Mouse (Mus musculus) thymus, adult 2 months (tissue): Measurements from ENCODE around the gene Fam219b.

Source experiments
- CTCF ChIP-seq: fragments of 200-500 bp; IDR thresholded peaks from 2 replicates; pipeline ENCODE4 v1.5.1; 2012; ENCODE audit warnings: mild to moderate bottlenecking, control low read depth, low read length, moderate library complexity, borderline replicate concordance; ENCODE audit not compliant: control insufficient read depth, poor library complexity, insufficient read depth; ENCODE audit errors: extremely low read depth
- POLR2A ChIP-seq: fragments of 200-500 bp; IDR thresholded peaks from 2 replicates; pipeline ENCODE4 v1.6.1; 2012; ENCODE audit warnings: mild to moderate bottlenecking, low read length, control low read depth, moderate library complexity; ENCODE audit not compliant: control insufficient read depth, poor library complexity, insufficient read depth; ENCODE audit errors: extremely low read depth

GRCm38 (mm10) chr9:57558625-57559024 is 21.3 kb downstream of the Fam219b start:
- TF ChIP-seq POLR2A (no peak), CTCF (no peak)
